Mouse (Mus musculus) limb, embryonic 12.5 days (tissue): ENCODE measurements around the gene Gm49320. TPM values are rescaled to one million over a fixed set of nuclear protein-coding genes. Genes with fewer than 3 reads are reported as not detected.

ENCODE experiments used
- polyA plus RNA-seq: library from polyadenylated mRNA; unstranded; fragments of >200 nt; fragmentation: Nextera tagmentation; extraction: Ambion mirVana; gene quantifications from 2 replicates; pipeline ENCODE4 v1.2.1, GENCODE M21; 2016

The Gm49320 gene
- polyA plus RNA-seq, 1 experiment from 2014 or later = 1.0 TPM

Other genes with a start within 250 kb of the Gm49320 start
- not detected in 2 replicates for gene Cd209f, start 133.0 kb upstream of the Gm49320 start, polyA plus RNA-seq
- gene Cd209g, start 104.8 kb upstream of the Gm49320 start, polyA plus RNA-seq = not detected in 2 replicates
- gene Evi5l, start 72.3 kb upstream of the Gm49320 start, polyA plus RNA-seq = 29.4 and 33.7 TPM in 2 replicates
- gene Prr36, start 21.4 kb upstream of the Gm49320 start, polyA plus RNA-seq = 1.4 and 1.6 TPM in 2 replicates
- 0.24 and 0.39 TPM in 2 replicates for gene Lrrc8e, start 12.0 kb upstream of the Gm49320 start, polyA plus RNA-seq
- 33.7 and 36.9 TPM in 2 replicates for gene Map2k7, start 125 bp upstream of the Gm49320 start, polyA plus RNA-seq
- 5.5 and 6.5 TPM in 2 replicates for gene Tgfbr3l, start 9.3 kb downstream of the Gm49320 start, polyA plus RNA-seq
- 61.6 and 70.8 TPM in 2 replicates for gene Snapc2, start 14.2 kb downstream of the Gm49320 start, polyA plus RNA-seq
- gene Ctxn1, start 20.4 kb downstream of the Gm49320 start, polyA plus RNA-seq = 111 TPM in 2 replicates
- gene Timm44, start 37.0 kb downstream of the Gm49320 start, polyA plus RNA-seq = 66.7 and 72.8 TPM in 2 replicates
- 23.0 TPM in 2 replicates for gene Ccl25, start 86.3 kb downstream of the Gm49320 start, polyA plus RNA-seq
- 341 and 367 TPM in 2 replicates for gene Elavl1, start 86.5 kb downstream of the Gm49320 start, polyA plus RNA-seq